Mouse (Mus musculus) ES-E14 (cell line): Measurements from ENCODE around the gene Litaf. TPM values are rescaled to one million over a fixed set of nuclear protein-coding genes. Genes with fewer than 3 reads are reported as not detected.
A peak's percentile ranks its signal among the peaks of the same experiment; 100 is the strongest.

ENCODE experiments used
- DNase-seq: peaks from one replicate; pipeline ENCODE4 v3.0.0-alpha.2; 2013; ENCODE audit warnings: low read depth, low spot score
- H3K27ac ChIP-seq: 2 replicates; pipeline ENCODE4 v1.5.1; 2012; ENCODE audit warnings: low read depth, mild to moderate bottlenecking, low read length, moderate library complexity, mixed read lengths; ENCODE audit not compliant: poor library complexity, insufficient read depth, severe bottlenecking
- H3K36me3 ChIP-seq: 2 replicates; pipeline ENCODE4 v1.6.1; 2012; ENCODE audit warnings: mild to moderate bottlenecking, low read length, moderate library complexity, mixed read lengths; ENCODE audit not compliant: control insufficient read depth, poor library complexity, insufficient read depth, severe bottlenecking
- H3K4me1 ChIP-seq, 2 experiments: fragments of 150-350 bp in 1 of 2; sonication (generic) in 1 of 2; 2 replicates each; pipeline ENCODE4 v1.6.1; 2012; ENCODE audit warnings: low read length in 2 of 2, mild to moderate bottlenecking in 1 of 2, mixed read lengths in 1 of 2; ENCODE audit not compliant: control insufficient read depth in 2 of 2, insufficient read depth in 2 of 2, poor library complexity in 1 of 2
- H3K4me3 ChIP-seq, 2 experiments: fragments of 150-350 bp in 1 of 2; sonication (generic) in 1 of 2; 2 replicates each; pipeline ENCODE4 v1.5.1; 2012; ENCODE audit warnings: low read length in 2 of 2, low read depth in 1 of 2, mild to moderate bottlenecking in 1 of 2, mixed read lengths in 1 of 2; ENCODE audit not compliant: insufficient read depth in 1 of 2, poor library complexity in 1 of 2, severe bottlenecking in 1 of 2
- H3K9ac ChIP-seq: 2 replicates; pipeline ENCODE4 v1.6.1; 2012; ENCODE audit warnings: low read depth, mild to moderate bottlenecking, low read length, mixed read lengths; ENCODE audit not compliant: poor library complexity, insufficient read depth, severe bottlenecking
- H3K9me3 ChIP-seq: fragments of 150-350 bp; sonication (generic); 2 replicates; pipeline ENCODE4 v1.6.1; 2012; ENCODE audit warnings: low read depth, mild to moderate bottlenecking, low read length; ENCODE audit not compliant: control insufficient read depth, insufficient read depth
- CHD2 ChIP-seq: IDR thresholded peaks from 2 replicates; pipeline ENCODE4 v1.6.1; 2014; ENCODE audit warnings: mild to moderate bottlenecking, low read depth, low read length, inconsistent platforms
- HCFC1 ChIP-seq: IDR thresholded peaks from 2 replicates; pipeline ENCODE4 v1.6.1; 2012; ENCODE audit warnings: low read length, inconsistent platforms, borderline replicate concordance; ENCODE audit not compliant: insufficient read depth
- MAFK ChIP-seq: IDR thresholded peaks from 2 replicates; pipeline ENCODE4 v1.6.1; 2014; ENCODE audit warnings: mild to moderate bottlenecking, low read depth, low read length, inconsistent platforms; ENCODE audit not compliant: insufficient read depth
- ZC3H11A ChIP-seq: IDR thresholded peaks from 2 replicates; pipeline ENCODE4 v1.6.1; 2012; ENCODE audit warnings: low read depth, mild to moderate bottlenecking, inconsistent platforms, low read length, borderline replicate concordance
- ZNF384 ChIP-seq: IDR thresholded peaks from 2 replicates; pipeline ENCODE4 v1.6.1; 2012; ENCODE audit warnings: low read depth, low read length, inconsistent platforms
- in situ Hi-C, 2 experiments: fragments of 600-800 bp; cut with MboI; formaldehyde crosslinking; loops; one replicate each; pipeline ENCODE4 v1.15.1; 2025; ENCODE audit warnings: low sequenced_read_pairs in 2 of 2, inconsistent platforms in 1 of 2; ENCODE audit not compliant: unreplicated experiment in 2 of 2
- total RNA-seq: library from RNA; depleted of rRNA; stranded (reverse); fragments of 300-350 nt; gene quantifications from 2 replicates; pipeline ENCODE4 v1.2.3, GENCODE M21; 2012

The Litaf gene
- total RNA-seq, 1 experiment = 25.9 TPM

- no peak overlapping the region for H3K27ac ChIP-seq
- in situ Hi-C loops = no loop called here
- H3K9me3 ChIP-seq = no peaks in the 10 kb centered on the region
- H3K4me1 ChIP-seq = no peaks in the 10 kb centered on the region; a peak in 1 of 4 replicates
- H3K4me3 ChIP-seq = no peak overlapping the region
- no peak overlapping the region for H3K9ac ChIP-seq
- DNase-seq = peak; percentile 86
- no peaks in the 10 kb centered on the region for H3K36me3 ChIP-seq
- no peak for TF ChIP-seq HCFC1
- TF ChIP-seq ZC3H11A = peak; percentile 47; the same call in 1 of the 2 replicates
- TF ChIP-seq CHD2 = no peak
- no peak for TF ChIP-seq ZNF384
Observed at GRCm38 (mm10) chr16:11035790-11036431, 30.0 kb downstream of the Litaf start.

- Histone ChIP-seq H3K4me3 (no peak overlapping the region), H3K9ac (no peak overlapping the region), H3K27ac (no peak overlapping the region), H3K4me1 (no peaks in the 10 kb centered on the region; a peak in 1 of 4 replicates), H3K36me3 (no peaks in the 10 kb centered on the region), H3K9me3 (no peaks in the 10 kb centered on the region)
- no peak for DNase-seq
- TF ChIP-seq CHD2 (no peak), ZNF384 (no peak), MAFK (no peak), HCFC1 (no peak), ZC3H11A (no peak)
- in situ Hi-C loops = no loop called here
Observed at GRCm38 (mm10) chr16:11035273-11035672, 30.7 kb downstream of the Litaf start.

- H3K27ac ChIP-seq = no peak overlapping the region
- no peak overlapping the region for H3K4me3 ChIP-seq
- TF ChIP-seq ZNF384 (peak; percentile 48; the same call in 1 of the 2 replicates), HCFC1 (no peak), ZC3H11A (peak; percentile 93)
- peak; percentile 84 for DNase-seq
- H3K36me3 ChIP-seq = no peaks in the 10 kb centered on the region
- H3K9me3 ChIP-seq = no peaks in the 10 kb centered on the region
- no peaks in the 10 kb centered on the region; a peak in 1 of 4 replicates for H3K4me1 ChIP-seq
- no peak overlapping the region for H3K9ac ChIP-seq
- in situ Hi-C loops = no loop called here
Observed at GRCm38 (mm10) chr16:11034193-11034803, 31.7 kb downstream of the Litaf start.

- in situ Hi-C loops = no loop called here
- Histone ChIP-seq H3K27ac (no peak overlapping the region), H3K4me1 (no peaks in the 10 kb centered on the region), H3K36me3 (no peaks in the 10 kb centered on the region), H3K9me3 (no peaks in the 10 kb centered on the region), H3K9ac (no peak overlapping the region), H3K4me3 (no peak overlapping the region)
- TF ChIP-seq ZC3H11A (no peak), MAFK (no peak), CHD2 (no peak), HCFC1 (no peak), ZNF384 (no peak)
- no peak for DNase-seq
Observed at GRCm38 (mm10) chr16:11031320-11031719, 34.6 kb downstream of the Litaf start.

- Histone ChIP-seq H3K9ac (no peak overlapping the region), H3K27ac (no peak overlapping the region), H3K9me3 (no peaks in the 10 kb centered on the region), H3K4me1 (no peaks in the 10 kb centered on the region), H3K36me3 (no peaks in the 10 kb centered on the region), H3K4me3 (no peak overlapping the region)
- in situ Hi-C loops = no loop called here
- no peak for DNase-seq
- no peak for TF ChIP-seq CHD2
- TF ChIP-seq MAFK = no peak
- TF ChIP-seq ZC3H11A = no peak
- TF ChIP-seq HCFC1 = no peak
- TF ChIP-seq ZNF384 = no peak
Observed at GRCm38 (mm10) chr16:11030844-11031243, 35.1 kb downstream of the Litaf start.
